Mouse (Mus musculus) midbrain, embryonic 13.5 days (tissue): ENCODE measurements around the gene N6amt1. TPM values are rescaled to one million over a fixed set of nuclear protein-coding genes. Genes with fewer than 3 reads are reported as not detected.
A peak's percentile ranks its signal among the peaks of the same experiment; 100 is the strongest.

Experiments
- ATAC-seq: fragments of 200-750 bp; cut with Nextera tagmentation; 2 replicates; pipeline ENCODE4 v1.8.0; 2017; ENCODE audit warnings: mild to moderate bottlenecking, moderate TSS enrichment, moderate library complexity
- H3K27ac ChIP-seq: fragments of 300-500 bp; sonication (generic); 2 replicates; pipeline ENCODE4 v1.5.1; 2015; ENCODE audit warnings: inconsistent platforms, mild to moderate bottlenecking, moderate library complexity
- H3K27me3 ChIP-seq: fragments of 300-500 bp; sonication (generic); 2 replicates; pipeline ENCODE4 v1.6.1; 2015; ENCODE audit warnings: mild to moderate bottlenecking, inconsistent platforms
- H3K36me3 ChIP-seq: fragments of 300-500 bp; sonication (generic); 2 replicates; pipeline ENCODE4 v1.6.1; 2015; ENCODE audit warnings: mild to moderate bottlenecking, inconsistent platforms
- H3K4me1 ChIP-seq: fragments of 300-500 bp; sonication (generic); replicated peaks from 2 replicates; pipeline ENCODE4 v1.6.1; 2015; ENCODE audit warnings: inconsistent platforms
- H3K4me2 ChIP-seq: fragments of 300-500 bp; sonication (generic); replicated peaks from 2 replicates; pipeline ENCODE4 v1.6.1; 2015; ENCODE audit warnings: moderate library complexity, mild to moderate bottlenecking, inconsistent platforms
- H3K4me3 ChIP-seq: fragments of 300-500 bp; sonication (generic); replicated peaks from 2 replicates; pipeline ENCODE4 v1.5.1; 2015; ENCODE audit warnings: mild to moderate bottlenecking, inconsistent platforms
- H3K9ac ChIP-seq: fragments of 300-500 bp; sonication (generic); replicated peaks from 2 replicates; pipeline ENCODE4 v1.6.1; 2015; ENCODE audit warnings: mild to moderate bottlenecking, inconsistent platforms
- H3K9me3 ChIP-seq: fragments of 300-500 bp; sonication (generic); 2 replicates; pipeline ENCODE4 v1.6.1; 2016; ENCODE audit warnings: mild to moderate bottlenecking, inconsistent platforms
- WGBS: fragments of 180-500 bp; shearing (Covaris S2); methylation state at CpG from one replicate; pipeline ENCODE4 v1.1.7; 2015; 5-methylcytosine and 5-hydroxymethylcytosine counted together
- polyA plus RNA-seq: library from polyadenylated mRNA; unstranded; fragments of >200 nt; fragmentation: Nextera tagmentation; extraction: Ambion mirVana; gene quantifications from 2 replicates; pipeline ENCODE4 v1.2.1, GENCODE M21; 2015

N6amt1 gene
- polyA plus RNA-seq = 20.4 and 21.5 TPM in 2 replicates

DNA sequence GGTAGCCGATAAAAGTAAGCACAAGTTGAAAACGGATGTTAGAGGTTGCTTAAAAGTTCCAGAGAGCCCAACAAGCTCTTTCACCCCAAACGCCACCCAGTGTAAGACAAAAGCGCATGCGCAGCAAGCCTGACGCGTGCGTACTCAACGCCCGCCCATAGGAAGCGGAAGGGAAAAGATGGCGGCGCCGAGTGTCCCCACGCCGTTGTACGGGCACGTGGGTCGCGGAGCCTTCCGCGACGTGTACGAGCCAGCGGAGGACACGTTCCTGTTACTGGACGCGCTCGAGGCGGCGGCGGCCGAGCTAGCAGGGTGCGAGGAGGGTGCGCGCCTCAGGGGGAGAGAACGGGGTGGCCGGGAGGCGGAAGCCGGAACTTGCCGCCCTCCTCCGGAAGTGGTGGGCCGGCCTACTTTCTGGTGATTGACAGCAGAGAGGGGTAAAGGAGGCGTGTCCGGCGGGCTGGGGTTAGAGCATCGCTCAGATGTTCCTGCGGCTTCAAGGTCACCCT is at the start of gene N6amt1:
Gene N6amt1, plus strand, starts transcription at position 111 of the 509 bp plus-strand sequence.
- peak within 1 kb of the TSS; percentile 75 for H3K4me3 ChIP-seq
- peak within 1 kb of the TSS; percentile 79 for H3K9ac ChIP-seq
- ATAC-seq = peak; percentile 99
- 0 out of 2 replicates have a peak, but pooled peaks cover 4% of the 10 kb centered on the region for H3K27me3 ChIP-seq
- 0 out of 2 replicates have a peak, but pooled peaks cover 3% of the 10 kb centered on the region for H3K9me3 ChIP-seq
- under 1% methylated on average over 48 of the region's 48 CpGs for WGBS
- peaks cover 21% of the 10 kb centered on the region for H3K36me3 ChIP-seq
- H3K27ac ChIP-seq = peak within 1 kb of the TSS; percentile 92
- peaks cover 9% of the 10 kb centered on the region; the same call in 1 of the 2 replicates for H3K4me1 ChIP-seq
- H3K4me2 ChIP-seq = peak within 1 kb of the TSS; percentile 55

GRCm38 (mm10) chr16:87305251-87306011 is 48.6 kb upstream of the N6amt1 start:
- no peak for ATAC-seq
- no peak overlapping the region for H3K4me3 ChIP-seq
- no peaks in the 10 kb centered on the region for H3K9me3 ChIP-seq
- H3K27ac ChIP-seq = no peak overlapping the region
- H3K4me2 ChIP-seq = no peak overlapping the region
- no peaks in the 10 kb centered on the region for H3K27me3 ChIP-seq
- no peaks in the 10 kb centered on the region for H3K36me3 ChIP-seq
- WGBS = 90% methylated on average over 11 of the region's 11 CpGs
- H3K9ac ChIP-seq = no peak overlapping the region
- H3K4me1 ChIP-seq = no peaks in the 10 kb centered on the region

DNA sequence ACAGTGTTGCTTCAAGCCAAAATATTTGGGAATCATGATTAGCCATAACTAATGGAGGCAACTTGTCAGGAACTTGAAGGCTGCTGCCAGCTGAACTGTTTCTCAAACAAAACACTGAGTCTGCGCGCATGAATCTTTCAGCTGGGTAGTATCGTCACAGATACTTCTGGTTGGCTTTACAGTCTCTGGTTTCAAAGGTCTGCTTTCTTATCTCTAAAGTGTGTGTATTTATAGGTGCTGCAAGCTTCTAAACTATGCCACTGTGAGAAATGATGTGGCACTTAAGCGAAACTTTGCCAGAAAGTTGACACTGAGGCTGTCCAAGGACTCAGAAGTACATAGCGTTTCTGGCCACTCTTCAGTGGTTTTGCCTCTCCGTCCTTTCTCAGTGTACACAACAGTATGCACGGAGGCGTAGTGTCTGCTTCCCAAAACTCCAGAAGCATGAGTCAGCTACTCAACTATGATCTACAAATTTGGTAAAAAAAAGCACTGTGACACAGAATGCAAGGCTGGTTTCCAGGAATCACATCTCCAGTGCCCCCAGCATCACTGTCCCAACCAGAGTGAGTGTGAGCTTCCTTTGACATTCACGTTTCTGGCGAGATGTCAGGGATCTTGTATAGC is 46.8 kb upstream of the N6amt1 start:
- no peaks in the 10 kb centered on the region for H3K36me3 ChIP-seq
- no peak overlapping the region for H3K4me2 ChIP-seq
- no peak overlapping the region for H3K4me3 ChIP-seq
- no peaks in the 10 kb centered on the region for H3K9me3 ChIP-seq
- no peaks in the 10 kb centered on the region for H3K4me1 ChIP-seq
- WGBS = 86% methylated on average over 10 of the region's 10 CpGs
- no peak for ATAC-seq
- no peak overlapping the region for H3K27ac ChIP-seq
- H3K9ac ChIP-seq = no peak overlapping the region
- H3K27me3 ChIP-seq = no peaks in the 10 kb centered on the region

- no peak for ATAC-seq
Observed at GRCm38 (mm10) chr16:87310659-87311058, 43.3 kb upstream of the N6amt1 start.

DNA sequence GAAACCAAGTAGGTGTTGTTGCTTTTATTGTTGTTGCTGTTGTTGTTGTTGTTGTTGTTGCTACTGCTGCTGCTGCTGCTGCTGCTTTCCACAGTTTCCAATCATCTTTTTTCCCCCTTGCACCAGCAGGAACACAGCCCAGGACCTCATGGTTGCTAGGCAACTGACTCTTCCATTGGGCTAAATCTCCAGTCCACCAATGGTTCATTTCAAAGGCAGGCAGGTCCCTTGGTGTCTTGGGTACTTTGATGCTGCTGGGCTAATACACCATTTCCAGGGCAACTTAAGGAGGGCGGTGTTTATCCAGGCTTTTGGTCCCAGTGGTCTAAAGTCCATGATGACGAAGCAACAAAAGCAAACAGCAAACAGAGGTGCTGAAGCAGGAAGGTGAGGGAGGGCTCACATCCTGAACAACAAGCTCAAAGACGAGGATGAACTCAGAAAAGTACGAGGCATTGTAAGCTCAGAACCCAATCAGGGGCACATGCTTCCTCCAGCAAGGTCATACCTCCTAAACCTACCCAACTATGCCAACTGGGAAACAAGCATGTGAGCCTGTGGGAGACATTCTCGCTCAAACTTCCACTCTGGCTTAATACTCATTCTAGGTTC is 35.7 kb upstream of the N6amt1 start:
- WGBS = 34% methylated on average over 5 of the region's 5 CpGs
- peaks cover 24% of the 10 kb centered on the region for H3K4me1 ChIP-seq
- no peak overlapping the region for H3K4me3 ChIP-seq
- H3K27ac ChIP-seq = peak overlapping the region; percentile 25; the same call in 1 of the 2 replicates
- no peaks in the 10 kb centered on the region for H3K27me3 ChIP-seq
- peak overlapping the region; percentile 5; the same call in 1 of the 2 replicates for H3K4me2 ChIP-seq
- no peaks in the 10 kb centered on the region for H3K9me3 ChIP-seq
- H3K9ac ChIP-seq = no peak overlapping the region
- peak; percentile 84 for ATAC-seq
- no peaks in the 10 kb centered on the region for H3K36me3 ChIP-seq

More at GRCm38 (mm10) chr16:87310659-87311058, 43.3 kb upstream of the N6amt1 start:
- H3K4me1 ChIP-seq = no peaks in the 10 kb centered on the region
- no peaks in the 10 kb centered on the region for H3K9me3 ChIP-seq
- no peak overlapping the region for H3K27ac ChIP-seq
- no peak overlapping the region for H3K9ac ChIP-seq
- H3K36me3 ChIP-seq = no peaks in the 10 kb centered on the region
- no peak overlapping the region for H3K4me3 ChIP-seq
- 95% methylated on average over 4 of the region's 4 CpGs for WGBS
- no peak overlapping the region for H3K4me2 ChIP-seq
- no peaks in the 10 kb centered on the region for H3K27me3 ChIP-seq

- no peak overlapping the region for H3K27ac ChIP-seq
- H3K4me3 ChIP-seq = no peak overlapping the region
- no peaks in the 10 kb centered on the region for H3K9me3 ChIP-seq
- H3K36me3 ChIP-seq = no peaks in the 10 kb centered on the region
- WGBS = 35% methylated on average over 5 of the region's 5 CpGs
- H3K4me1 ChIP-seq = peaks cover 24% of the 10 kb centered on the region
- peak; percentile 72 for ATAC-seq
- H3K4me2 ChIP-seq = no peak overlapping the region
- H3K9ac ChIP-seq = no peak overlapping the region
- H3K27me3 ChIP-seq = no peaks in the 10 kb centered on the region
Observed at GRCm38 (mm10) chr16:87318998-87319397, 35.0 kb upstream of the N6amt1 start.

- Histone ChIP-seq H3K9me3 (no peaks in the 10 kb centered on the region), H3K27ac (no peak overlapping the region), H3K9ac (no peak overlapping the region), H3K4me2 (no peak overlapping the region), H3K27me3 (no peaks in the 10 kb centered on the region), H3K36me3 (no peaks in the 10 kb centered on the region), H3K4me1 (peaks cover 24% of the 10 kb centered on the region), H3K4me3 (no peak overlapping the region)
- peak; percentile 29; the same call in 1 of the 2 replicates for ATAC-seq
- 55% methylated on average over 5 of the region's 5 CpGs for WGBS
Observed at GRCm38 (mm10) chr16:87319541-87320251, 34.3 kb upstream of the N6amt1 start.

GRCm38 (mm10) chr16:87320252-87320555 is 33.8 kb upstream of the N6amt1 start:
- Histone ChIP-seq H3K27me3 (no peaks in the 10 kb centered on the region), H3K4me2 (no peak overlapping the region), H3K9me3 (no peaks in the 10 kb centered on the region), H3K27ac (no peak overlapping the region), H3K4me3 (no peak overlapping the region), H3K36me3 (no peaks in the 10 kb centered on the region), H3K9ac (no peak overlapping the region), H3K4me1 (peaks cover 24% of the 10 kb centered on the region)
- WGBS = 22% methylated on average over 2 of the region's 2 CpGs
- ATAC-seq = no peak

DNA sequence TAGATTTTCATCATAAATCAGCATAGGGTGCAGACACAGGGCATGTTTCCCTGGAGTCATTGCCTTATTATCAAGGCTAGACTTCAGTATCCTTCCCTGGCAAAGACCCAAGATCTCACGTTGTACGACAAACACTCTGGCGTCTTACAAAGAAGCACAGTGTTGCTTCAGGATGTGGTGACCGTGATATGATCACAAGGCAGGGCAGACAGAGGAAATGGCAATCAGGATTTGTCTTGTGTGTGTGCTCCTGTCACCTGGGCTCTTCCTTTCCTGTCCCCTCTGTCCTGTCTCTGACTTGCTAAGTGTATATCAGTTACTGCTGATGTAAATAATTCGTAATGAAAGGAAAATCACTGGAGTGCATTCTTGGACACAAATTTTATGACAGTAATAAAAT is 29.4 kb upstream of the N6amt1 start:
- peaks cover 9% of the 10 kb centered on the region for H3K4me1 ChIP-seq
- no peak overlapping the region for H3K9ac ChIP-seq
- H3K27me3 ChIP-seq = no peaks in the 10 kb centered on the region
- ATAC-seq = no peak
- 76% methylated on average over 5 of the region's 5 CpGs for WGBS
- H3K36me3 ChIP-seq = no peaks in the 10 kb centered on the region
- H3K9me3 ChIP-seq = no peaks in the 10 kb centered on the region
- no peak overlapping the region for H3K4me2 ChIP-seq
- no peak overlapping the region for H3K4me3 ChIP-seq
- H3K27ac ChIP-seq = no peak overlapping the region

DNA sequence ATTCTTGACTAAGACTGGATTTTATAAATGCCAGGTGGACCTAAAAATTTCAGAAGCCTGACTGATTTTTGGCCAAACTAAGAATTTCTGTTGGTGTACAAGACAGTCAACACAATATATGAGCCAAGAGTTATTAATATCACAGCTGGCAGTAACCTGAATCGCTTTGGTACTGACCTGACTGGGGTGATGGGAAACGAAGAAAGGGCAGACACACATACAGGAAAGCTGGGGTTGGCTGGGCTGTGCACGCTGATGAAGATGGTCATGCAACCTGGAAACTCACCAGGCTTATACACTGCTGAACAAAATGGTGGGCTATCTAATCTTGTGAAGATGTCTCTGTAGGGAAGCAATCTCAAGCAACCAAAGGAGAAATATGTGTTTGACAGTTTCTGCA is 24.0 kb upstream of the N6amt1 start:
- ATAC-seq = no peak
- Histone ChIP-seq H3K4me3 (no peak overlapping the region), H3K9me3 (no peaks in the 10 kb centered on the region), H3K4me2 (no peak overlapping the region), H3K27ac (no peak overlapping the region), H3K36me3 (no peaks in the 10 kb centered on the region), H3K27me3 (no peaks in the 10 kb centered on the region), H3K4me1 (no peaks in the 10 kb centered on the region), H3K9ac (no peak overlapping the region)
- 89% methylated on average over 3 of the region's 3 CpGs for WGBS

- Histone ChIP-seq H3K36me3 (no peaks in the 10 kb centered on the region), H3K27me3 (no peaks in the 10 kb centered on the region), H3K4me2 (no peak overlapping the region), H3K9me3 (no peaks in the 10 kb centered on the region), H3K4me1 (no peaks in the 10 kb centered on the region), H3K9ac (no peak overlapping the region), H3K27ac (no peak overlapping the region), H3K4me3 (no peak overlapping the region)
- ATAC-seq = no peak
- 88% methylated on average over 3 of the region's 3 CpGs for WGBS
Observed at GRCm38 (mm10) chr16:87334756-87335155, 19.2 kb upstream of the N6amt1 start.
